Mouse (Mus musculus) embryonic fibroblast, embryonic 13.5 days (primary cell): ENCODE measurements at regions not wholly inside any gene's neighbourhood (a gene's known extent, or its start where the extent isn't known, plus 50 kb on each side); places are given as distances from the start of the nearest gene placed in this dataset.

ENCODE experiments used
- CTCF ChIP-seq: IDR thresholded peaks from 2 replicates; pipeline ENCODE4 v1.5.1; 2011; ENCODE audit warnings: mild to moderate bottlenecking, control low read depth, low read length, moderate library complexity, borderline replicate concordance; ENCODE audit not compliant: insufficient read depth
- POLR2A ChIP-seq: IDR thresholded peaks from 2 replicates; pipeline ENCODE4 v1.6.1; 2011; ENCODE audit warnings: low read depth, mild to moderate bottlenecking, control low read depth, low read length, moderate library complexity

DNA sequence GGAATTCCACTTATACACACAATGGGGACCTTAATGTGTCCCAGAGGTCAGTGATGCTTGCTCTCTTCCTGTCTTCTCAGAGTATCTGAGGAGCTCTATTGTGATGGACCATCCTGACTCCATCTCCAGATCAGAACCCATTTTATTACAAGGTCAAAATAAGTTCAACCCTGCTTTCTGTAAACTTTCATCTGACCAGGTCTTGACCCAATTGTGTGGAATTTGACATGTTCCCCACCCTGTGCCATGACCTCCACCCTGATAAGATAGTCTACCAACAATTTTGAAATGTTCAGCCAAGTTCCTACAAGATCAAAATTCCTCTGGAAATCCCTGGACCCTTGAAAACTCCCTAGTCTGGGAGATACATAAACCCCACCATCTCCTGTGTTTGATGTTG, 133.7 kb downstream of the Rpap3 start:
- no peak for TF ChIP-seq CTCF
- no peak for TF ChIP-seq POLR2A
